Mouse (Mus musculus): ENCODE results near the gene Rprd1b. TPM values are rescaled to one million over a fixed set of nuclear protein-coding genes. Genes with fewer than 3 reads are reported as not detected.

The Rprd1b gene
- polyA plus RNA-seq, 1 experiment from 2014 or later = 26.7 TPM

- no peak overlapping the region for H3K4me2 ChIP-seq
- H3K9me3 ChIP-seq = 0 out of 2 replicates have a peak, but pooled peaks cover 4% of the 10 kb centered on the region
- H3K4me3 ChIP-seq = no peak overlapping the region
- H3K27ac ChIP-seq (replicated peaks) = no peak overlapping the region
- H3K27me3 ChIP-seq (replicated peaks) = no peaks in the 10 kb centered on the region
- H3K9ac ChIP-seq = no peak overlapping the region
- no peaks in the 10 kb centered on the region for H3K36me3 ChIP-seq
- no peak for ATAC-seq (ENCODE audit: extremely low read depth, insufficient number of reproducible peaks, low FRiP score, low TSS enrichment)
- H3K4me1 ChIP-seq = peaks cover 39% of the 10 kb centered on the region
- WGBS = 67% methylated on average over 6 of the region's 6 CpGs
Measured at GRCm38 (mm10) chr2:158163034-158163433, 134.7 kb downstream of the Rprd1b start.

GRCm38 (mm10) chr2:158165776-158166175 is 137.5 kb downstream of the Rprd1b start:
- H3K4me2 ChIP-seq = no peak overlapping the region
- H3K9me3 ChIP-seq = no peaks in the 10 kb centered on the region
- no peak overlapping the region for H3K9ac ChIP-seq
- no peaks in the 10 kb centered on the region for H3K27me3 ChIP-seq (replicated peaks)
- no peak overlapping the region for H3K27ac ChIP-seq (replicated peaks)
- H3K36me3 ChIP-seq = no peaks in the 10 kb centered on the region
- H3K4me1 ChIP-seq = peaks cover 45% of the 10 kb centered on the region
- H3K4me3 ChIP-seq = no peak overlapping the region
- ATAC-seq (ENCODE audit: extremely low read depth, insufficient number of reproducible peaks, low FRiP score, low TSS enrichment) = no peak
- 77% methylated on average over 4 of the region's 4 CpGs for WGBS

GRCm38 (mm10) chr2:158166628-158167027 is 138.3 kb downstream of the Rprd1b start:
- Histone ChIP-seq H3K27me3 (replicated peaks) (no peaks in the 10 kb centered on the region), H3K4me3 (no peak overlapping the region), H3K36me3 (no peaks in the 10 kb centered on the region), H3K4me2 (no peak overlapping the region), H3K27ac (replicated peaks) (peak overlapping the region; percentile 85), H3K9ac (no peak overlapping the region), H3K4me1 (peaks cover 41% of the 10 kb centered on the region), H3K9me3 (no peaks in the 10 kb centered on the region)
- ATAC-seq (ENCODE audit: extremely low read depth, insufficient number of reproducible peaks, low FRiP score, low TSS enrichment) = no peak
- 71% methylated on average over 7 of the region's 7 CpGs for WGBS

- WGBS = 30% methylated on average over 9 of the region's 9 CpGs
- H3K36me3 ChIP-seq = no peaks in the 10 kb centered on the region
- peaks cover 36% of the 10 kb centered on the region for H3K4me1 ChIP-seq
- no peak overlapping the region for H3K4me3 ChIP-seq
- peak overlapping the region; percentile 85 for H3K27ac ChIP-seq (replicated peaks)
- H3K27me3 ChIP-seq (replicated peaks) = no peaks in the 10 kb centered on the region
- peak overlapping the region; percentile 24; the same call in 1 of the 2 replicates for H3K4me2 ChIP-seq
- 0 out of 2 replicates have a peak, but pooled peaks cover 5% of the 10 kb centered on the region for H3K9me3 ChIP-seq
- no peak for ATAC-seq (ENCODE audit: extremely low read depth, insufficient number of reproducible peaks, low FRiP score, low TSS enrichment)
- 0 out of 2 replicates have a peak overlapping the region, but pooled peaks have one; percentile 12 for H3K9ac ChIP-seq
Measured at GRCm38 (mm10) chr2:158167496-158168205, 139.4 kb downstream of the Rprd1b start.

GRCm38 (mm10) chr2:158168741-158169211 is 140.5 kb downstream of the Rprd1b start:
- Histone ChIP-seq H3K9me3 (0 out of 2 replicates have a peak, but pooled peaks cover 5% of the 10 kb centered on the region), H3K36me3 (no peaks in the 10 kb centered on the region), H3K27ac (replicated peaks) (peak overlapping the region; percentile 85), H3K9ac (peak overlapping the region; percentile 37; the same call in 1 of the 2 replicates), H3K27me3 (replicated peaks) (no peaks in the 10 kb centered on the region), H3K4me1 (peaks cover 36% of the 10 kb centered on the region), H3K4me3 (no peak overlapping the region), H3K4me2 (peak overlapping the region; percentile 7)
- peak; percentile 55; the same call in 1 of the 2 replicates for ATAC-seq (ENCODE audit: extremely low read depth, insufficient number of reproducible peaks, low FRiP score, low TSS enrichment)
- 24% methylated on average over 8 of the region's 8 CpGs for WGBS

- H3K27me3 ChIP-seq (replicated peaks) = no peaks in the 10 kb centered on the region
- no peaks in the 10 kb centered on the region for H3K36me3 ChIP-seq
- H3K4me2 ChIP-seq = no peak overlapping the region
- 49% methylated on average over 6 of the region's 6 CpGs for WGBS
- no peak for ATAC-seq (ENCODE audit: extremely low read depth, insufficient number of reproducible peaks, low FRiP score, low TSS enrichment)
- H3K4me1 ChIP-seq = peaks cover 36% of the 10 kb centered on the region
- 0 out of 2 replicates have a peak overlapping the region, but pooled peaks have one; percentile 16 for H3K9ac ChIP-seq
- H3K27ac ChIP-seq (replicated peaks) = peak overlapping the region; percentile 85
- 0 out of 2 replicates have a peak, but pooled peaks cover 5% of the 10 kb centered on the region for H3K9me3 ChIP-seq
- H3K4me3 ChIP-seq = no peak overlapping the region
Measured at GRCm38 (mm10) chr2:158169351-158169750, 141.1 kb downstream of the Rprd1b start.

- Histone ChIP-seq H3K27me3 (replicated peaks) (no peaks in the 10 kb centered on the region), H3K4me1 (peaks cover 41% of the 10 kb centered on the region), H3K4me3 (no peak overlapping the region), H3K4me2 (no peak overlapping the region), H3K27ac (replicated peaks) (peak overlapping the region; percentile 85), H3K9me3 (0 out of 2 replicates have a peak, but pooled peaks cover 5% of the 10 kb centered on the region), H3K9ac (no peak overlapping the region), H3K36me3 (no peaks in the 10 kb centered on the region)
- 68% methylated on average over 7 of the region's 7 CpGs for WGBS
- no peak for ATAC-seq (ENCODE audit: extremely low read depth, insufficient number of reproducible peaks, low FRiP score, low TSS enrichment)
Measured at GRCm38 (mm10) chr2:158169771-158170170, 141.5 kb downstream of the Rprd1b start.

GRCm38 (mm10) chr2:158170394-158170793 is 142.1 kb downstream of the Rprd1b start:
- Histone ChIP-seq H3K27me3 (replicated peaks) (no peaks in the 10 kb centered on the region), H3K36me3 (no peaks in the 10 kb centered on the region), H3K4me1 (peaks cover 47% of the 10 kb centered on the region), H3K9me3 (0 out of 2 replicates have a peak, but pooled peaks cover 5% of the 10 kb centered on the region), H3K4me3 (no peak overlapping the region), H3K9ac (no peak overlapping the region), H3K4me2 (no peak overlapping the region), H3K27ac (replicated peaks) (no peak overlapping the region)
- no peak for ATAC-seq (ENCODE audit: extremely low read depth, insufficient number of reproducible peaks, low FRiP score, low TSS enrichment)
- 81% methylated on average over 2 of the region's 2 CpGs for WGBS

- H3K27ac ChIP-seq (replicated peaks) = no peak overlapping the region
- WGBS = 67% methylated on average over 5 of the region's 5 CpGs
- H3K4me2 ChIP-seq = no peak overlapping the region
- H3K4me1 ChIP-seq = peaks cover 41% of the 10 kb centered on the region
- no peak for ATAC-seq (ENCODE audit: extremely low read depth, insufficient number of reproducible peaks, low FRiP score, low TSS enrichment)
- H3K27me3 ChIP-seq (replicated peaks) = no peaks in the 10 kb centered on the region
- 0 out of 2 replicates have a peak, but pooled peaks cover 5% of the 10 kb centered on the region for H3K9me3 ChIP-seq
- no peak overlapping the region for H3K4me3 ChIP-seq
- no peaks in the 10 kb centered on the region for H3K36me3 ChIP-seq
- H3K9ac ChIP-seq = no peak overlapping the region
Measured at GRCm38 (mm10) chr2:158174438-158174837, 146.1 kb downstream of the Rprd1b start.

GRCm38 (mm10) chr2:158174958-158175357 is 146.7 kb downstream of the Rprd1b start:
- 0 out of 2 replicates have a peak, but pooled peaks cover 5% of the 10 kb centered on the region for H3K9me3 ChIP-seq
- H3K4me1 ChIP-seq = peaks cover 41% of the 10 kb centered on the region
- H3K27ac ChIP-seq (replicated peaks) = peak overlapping the region; percentile 42
- 77% methylated on average over 15 of the region's 15 CpGs for WGBS
- ATAC-seq (ENCODE audit: extremely low read depth, insufficient number of reproducible peaks, low FRiP score, low TSS enrichment) = no peak
- no peaks in the 10 kb centered on the region for H3K36me3 ChIP-seq
- H3K4me3 ChIP-seq = no peak overlapping the region
- H3K9ac ChIP-seq = no peak overlapping the region
- no peaks in the 10 kb centered on the region for H3K27me3 ChIP-seq (replicated peaks)
- H3K4me2 ChIP-seq = no peak overlapping the region

- H3K9me3 ChIP-seq = 0 out of 2 replicates have a peak, but pooled peaks cover 5% of the 10 kb centered on the region
- H3K36me3 ChIP-seq = no peaks in the 10 kb centered on the region
- no peak overlapping the region for H3K4me2 ChIP-seq
- WGBS = 28% methylated on average over 3 of the region's 3 CpGs
- no peak overlapping the region for H3K9ac ChIP-seq
- no peak overlapping the region for H3K4me3 ChIP-seq
- peak overlapping the region; percentile 42 for H3K27ac ChIP-seq (replicated peaks)
- H3K4me1 ChIP-seq = peaks cover 43% of the 10 kb centered on the region
- no peak for ATAC-seq (ENCODE audit: extremely low read depth, insufficient number of reproducible peaks, low FRiP score, low TSS enrichment)
- H3K27me3 ChIP-seq (replicated peaks) = no peaks in the 10 kb centered on the region
Measured at GRCm38 (mm10) chr2:158175433-158175832, 147.1 kb downstream of the Rprd1b start.
